Mouse (Mus musculus) bone marrow, adult 2 months (tissue): Measurements from ENCODE around the gene Map3k10.

ENCODE experiments used
- CTCF ChIP-seq: fragments of 200-500 bp; IDR thresholded peaks from 2 replicates; pipeline ENCODE4 v1.5.1; 2011; ENCODE audit warnings: low read length, control low read depth; ENCODE audit not compliant: control insufficient read depth, insufficient read depth
- POLR2A ChIP-seq: fragments of 200-500 bp; IDR thresholded peaks from 2 replicates; pipeline ENCODE4 v1.6.1; 2011; ENCODE audit warnings: low read depth, mild to moderate bottlenecking, control low read depth, low read length, borderline replicate concordance; ENCODE audit not compliant: control insufficient read depth

DNA sequence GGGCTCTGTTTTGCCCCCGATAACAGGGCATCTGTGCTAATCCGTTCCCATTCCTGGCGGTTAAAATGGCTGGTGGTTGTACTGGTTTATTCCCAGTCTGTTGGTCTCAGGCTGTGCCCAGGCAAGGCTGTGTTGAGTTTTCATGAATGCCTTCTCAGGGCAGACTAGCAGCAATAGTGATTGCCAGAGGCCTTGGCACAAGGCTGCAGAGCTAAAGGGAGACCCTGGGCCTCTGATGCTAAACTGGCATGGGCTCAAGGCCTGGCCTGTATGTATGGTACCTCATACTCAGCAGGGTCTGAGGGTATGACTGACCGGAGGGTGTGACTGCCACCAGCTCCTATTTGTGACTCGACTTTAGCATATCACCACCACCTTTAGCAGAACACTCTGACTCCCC lies 63.5 kb downstream of the Map3k10 start:
- no peak for TF ChIP-seq CTCF
- no peak for TF ChIP-seq POLR2A
